Mouse (Mus musculus) heart, adult 11 months (tissue): ENCODE results near the gene Fam76b.

ENCODE experiments used
- DNase-seq: peaks from one replicate; pipeline ENCODE4 v3.0.0; 2022

Fam76b gene

GRCm38 (mm10) chr9:13827406-13828086 lies at the start of gene Fam76b:
Gene Fam76b (plus strand): TSS chr9:13827716.
- DNase-seq: peak; percentile 100

GRCm38 (mm10) chr9:13781985-13782384 lies 45.5 kb upstream of the Fam76b start:
- peak; percentile 4 for DNase-seq

- DNase-seq: peak; percentile 15
Observed at GRCm38 (mm10) chr9:13790864-13791263, 36.7 kb upstream of the Fam76b start.

DNA sequence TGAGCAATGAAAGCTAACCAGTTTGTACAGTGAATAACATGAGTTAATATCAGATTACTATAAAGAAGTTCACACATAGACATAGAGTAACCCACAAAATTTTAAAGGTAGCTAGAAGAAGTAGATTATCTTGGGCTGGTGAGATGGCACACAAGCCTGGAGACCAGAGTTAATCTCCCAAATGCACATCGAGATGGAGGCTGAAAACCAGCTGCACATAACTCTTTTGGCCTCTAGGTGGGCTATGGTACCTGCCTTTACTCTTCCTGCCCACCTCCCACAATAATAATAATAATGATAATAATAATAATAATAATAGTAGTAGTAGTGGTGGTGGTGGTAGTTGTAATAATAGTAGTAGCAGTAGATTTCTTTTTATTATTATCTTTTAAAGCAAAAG lies 33.2 kb upstream of the Fam76b start:
- DNase-seq: peak; percentile 66

DNA sequence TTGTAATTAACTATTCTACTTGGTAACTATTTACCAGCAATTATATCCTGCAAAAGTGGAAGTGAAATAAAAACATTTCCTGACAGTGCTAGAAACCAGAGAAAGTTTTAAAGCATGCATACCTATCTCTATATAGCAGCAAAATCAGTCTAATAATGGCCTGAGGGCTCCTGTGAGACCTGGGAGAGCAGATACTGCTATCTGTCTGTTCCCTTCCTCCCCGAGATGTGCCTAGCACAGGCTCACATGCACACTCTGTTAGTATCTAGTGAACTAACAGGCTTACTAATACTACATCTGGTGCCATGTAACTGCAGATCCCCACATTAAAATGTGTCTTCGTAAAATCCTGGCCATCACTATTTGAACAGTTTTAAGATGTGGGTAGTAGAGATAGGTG lies 32.8 kb upstream of the Fam76b start:
- peak; percentile 29 for DNase-seq

DNA sequence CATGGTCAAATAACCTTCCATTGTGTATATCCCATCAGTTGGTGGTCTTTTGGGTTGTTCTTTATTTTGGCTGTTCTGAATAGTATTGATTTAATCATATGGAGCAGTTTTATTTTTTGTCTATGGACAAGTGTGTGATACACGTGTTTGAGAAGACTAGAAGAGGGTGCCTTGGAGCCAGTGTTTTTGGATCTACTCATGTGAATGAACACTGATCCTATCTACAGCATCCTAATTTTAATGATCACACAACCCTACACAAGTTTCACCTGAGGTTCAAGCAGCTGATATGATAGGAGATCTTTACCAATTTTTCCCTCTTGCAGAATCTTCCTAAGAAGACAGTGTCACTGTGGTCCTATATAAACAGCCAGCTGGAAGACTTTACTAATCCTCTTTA lies 23.0 kb upstream of the Fam76b start:
- DNase-seq: no peak

- no peak for DNase-seq
Observed at GRCm38 (mm10) chr9:13806854-13807253, 20.7 kb upstream of the Fam76b start.

- DNase-seq: no peak
Observed at GRCm38 (mm10) chr9:13807657-13808056, 19.9 kb upstream of the Fam76b start.

DNA sequence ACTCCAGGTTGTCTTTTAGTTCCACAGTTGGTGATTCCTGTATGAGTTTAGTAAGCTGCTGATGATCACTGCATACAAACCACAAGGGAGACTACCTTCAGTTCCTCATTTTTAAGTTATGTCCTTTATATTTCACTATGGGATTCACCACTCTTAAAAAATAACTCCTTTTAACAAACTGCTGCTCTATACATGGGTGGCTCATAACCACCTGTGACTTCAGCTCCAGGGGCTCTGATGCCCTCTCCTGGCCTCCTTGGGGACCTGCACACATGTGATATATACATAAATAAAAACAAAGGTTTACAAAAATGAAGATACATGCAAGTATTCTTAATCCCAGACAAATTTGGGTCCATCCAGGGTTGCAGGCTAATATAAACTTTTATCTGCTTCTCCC lies 17.6 kb upstream of the Fam76b start:
- no peak for DNase-seq

GRCm38 (mm10) chr9:13818369-13818768 lies 9.1 kb upstream of the Fam76b start:
- no peak for DNase-seq

- DNase-seq: no peak
Observed at GRCm38 (mm10) chr9:13820774-13821173, 6.7 kb upstream of the Fam76b start.

DNA sequence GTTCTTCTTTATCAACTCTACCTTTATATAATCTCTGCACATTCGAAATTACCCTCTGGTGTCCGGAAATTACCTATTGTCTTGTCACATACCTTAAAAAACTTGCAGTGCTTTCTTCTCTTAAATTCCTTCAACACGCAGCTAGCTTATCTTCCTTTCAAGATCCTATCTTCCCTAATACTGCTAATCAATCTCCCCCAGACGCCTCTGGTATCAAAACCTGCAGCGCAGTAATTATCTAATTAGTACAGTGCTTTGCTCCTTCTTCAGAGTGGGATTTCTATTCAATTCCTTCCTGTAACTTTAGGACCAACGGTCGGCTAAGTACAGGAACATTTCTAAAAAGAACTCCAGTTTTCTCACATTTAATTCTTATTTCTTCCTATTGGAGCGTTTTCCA lies 1.6 kb upstream of the Fam76b start:
- no peak for DNase-seq

- no peak for DNase-seq
Observed at GRCm38 (mm10) chr9:13826391-13826805, 1.1 kb upstream of the Fam76b start.

- DNase-seq: peak; percentile 100
Observed at GRCm38 (mm10) chr9:13826832-13827405, 597 bp upstream of the Fam76b start, which contains the start of gene Cep57. Gene Cep57 (minus strand): TSS chr9:13827107.

DNA sequence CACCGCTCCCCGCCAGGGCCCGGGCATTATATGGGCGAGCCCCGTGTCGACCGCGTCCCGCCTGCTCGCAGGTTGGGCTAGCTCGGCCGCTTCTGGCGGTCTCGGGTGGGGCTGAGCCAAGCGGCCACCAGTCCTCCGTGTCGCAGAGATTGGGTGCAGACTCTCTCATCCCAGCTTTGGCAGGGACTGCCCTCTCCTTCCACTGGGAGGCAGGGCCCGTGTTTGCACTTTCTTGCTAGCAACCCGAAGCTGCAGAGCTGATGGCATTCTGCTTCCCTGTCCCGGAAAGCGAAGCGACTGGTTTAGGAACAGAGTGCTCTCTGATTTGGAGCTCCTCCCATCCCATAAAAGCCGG lies 548 bp downstream of the Fam76b start:
- no peak for DNase-seq

DNA sequence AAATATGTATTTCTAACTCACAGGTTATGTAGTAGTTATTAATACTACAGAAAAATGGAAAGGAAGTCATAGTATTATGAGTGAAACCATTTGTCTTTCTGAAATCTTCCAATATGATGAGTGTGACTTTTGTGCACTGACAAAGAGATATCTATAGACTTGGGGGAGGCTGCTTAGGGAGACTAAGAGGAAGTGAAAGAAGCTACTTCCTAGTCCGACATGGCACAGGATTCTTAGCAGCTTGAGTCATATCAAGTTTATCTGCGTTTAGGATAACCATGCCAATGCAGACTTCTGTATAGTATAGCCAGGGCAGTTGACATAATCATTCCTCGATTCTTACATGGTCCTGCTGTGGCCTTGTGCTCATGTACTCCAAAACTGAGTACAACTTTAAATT lies 7.7 kb downstream of the Fam76b start:
- peak; percentile 67 for DNase-seq

- no peak for DNase-seq
Observed at GRCm38 (mm10) chr9:13836726-13837125, 9.2 kb downstream of the Fam76b start.

DNA sequence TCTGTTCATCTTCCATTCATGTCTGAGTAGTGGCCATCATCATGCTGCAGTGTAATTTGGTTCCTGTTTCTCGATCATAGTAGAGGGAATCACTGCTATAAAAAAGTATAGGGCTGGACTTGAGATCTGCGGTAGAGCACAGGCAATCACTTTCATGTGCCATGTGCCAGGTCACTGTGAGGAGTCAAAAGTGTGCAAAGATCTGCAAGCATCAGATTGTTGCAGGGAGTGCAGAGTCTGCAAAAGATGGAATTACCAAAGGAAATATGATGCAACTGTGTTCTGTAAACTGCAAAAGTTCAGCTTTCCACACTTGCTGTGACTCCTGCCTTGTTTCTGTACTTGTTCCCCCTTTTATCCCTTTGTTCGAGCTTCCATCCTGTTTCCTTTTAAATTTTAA lies 20.1 kb downstream of the Fam76b start:
- peak; percentile 85 for DNase-seq

- DNase-seq: peak; percentile 80
Observed at GRCm38 (mm10) chr9:13848481-13849480, 21.3 kb downstream of the Fam76b start.

DNA sequence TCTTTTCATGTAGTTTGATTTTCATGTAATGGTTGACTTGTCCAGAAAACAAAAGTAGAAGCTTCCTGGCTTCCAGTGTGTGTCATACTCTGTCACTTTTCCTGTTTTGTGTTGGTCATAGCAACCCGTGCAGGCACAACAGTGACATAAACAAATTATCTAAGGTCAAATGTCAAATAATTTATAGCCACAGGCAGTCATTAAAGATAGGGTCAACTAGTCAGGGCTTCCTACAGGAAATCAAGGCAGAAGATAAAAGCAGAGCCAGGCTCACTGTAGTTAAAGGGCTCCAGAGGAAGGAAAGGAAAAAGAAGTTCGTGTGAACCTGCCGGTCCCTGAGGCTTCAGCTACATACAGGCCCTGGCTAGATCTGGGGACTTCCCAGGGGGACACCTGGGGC lies 26.4 kb downstream of the Fam76b start:
- no peak for DNase-seq

DNA sequence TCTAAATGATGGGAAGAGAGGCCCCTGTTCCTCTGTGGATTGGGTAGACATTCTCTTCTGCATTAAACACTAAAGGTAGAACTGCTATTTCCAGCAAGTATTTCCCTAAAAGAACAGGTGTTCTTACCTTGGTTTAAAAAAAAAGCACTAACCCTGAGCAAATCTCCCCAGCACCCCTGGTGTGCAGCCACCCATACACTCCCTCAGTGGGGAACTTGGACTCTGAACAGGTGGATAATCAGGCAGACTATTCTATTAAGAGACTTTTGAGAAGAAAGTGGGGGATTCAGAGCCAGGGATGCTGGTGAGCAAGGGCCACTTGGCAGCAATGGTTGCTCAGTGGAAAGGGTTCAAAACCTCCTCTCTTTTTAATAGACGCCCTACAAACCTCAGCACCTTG lies 28.7 kb downstream of the Fam76b start:
- peak; percentile 46 for DNase-seq

DNA sequence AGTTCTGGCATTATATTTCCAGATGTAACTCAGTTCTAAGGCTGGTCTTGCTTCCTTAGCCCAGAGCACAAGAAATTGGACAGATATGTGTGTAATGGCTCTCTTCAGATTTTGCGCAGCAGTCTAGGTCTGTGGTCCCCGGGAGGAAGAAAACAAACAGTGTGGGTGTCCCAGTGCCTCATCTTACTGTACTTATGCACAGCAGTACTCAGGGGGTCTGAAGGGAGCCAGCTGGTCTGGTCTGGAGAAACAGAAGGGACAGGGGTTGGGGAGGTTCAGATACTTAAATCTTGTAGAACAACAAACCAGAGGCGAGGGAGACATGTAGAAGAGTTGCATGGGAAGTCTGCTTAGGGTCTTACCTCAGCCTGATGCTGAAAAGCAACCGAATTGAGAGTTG lies 29.3 kb downstream of the Fam76b start:
- DNase-seq: peak; percentile 1

GRCm38 (mm10) chr9:13867646-13868045 lies 40.1 kb downstream of the Fam76b start:
- DNase-seq: peak; percentile 14

- DNase-seq: peak; percentile 61
Observed at GRCm38 (mm10) chr9:13871631-13872030, 44.1 kb downstream of the Fam76b start.
